Mouse (Mus musculus) hindlimb bud, embryonic 11.5 days (tissue): ENCODE results near the gene Foxo6.

Source experiments
- DNase-seq: peaks from one replicate; pipeline ENCODE4 v3.0.0-alpha.2; 2012; ENCODE audit warnings: low read depth, low spot score; ENCODE audit errors: extremely low spot score

Foxo6 gene

GRCm38 (mm10) chr4:120287290-120288111, at the start of gene Foxo6:
Gene Foxo6, minus strand, starts transcription at chr4:120287349.
- peak; percentile 60 for DNase-seq

- DNase-seq: no peak
Measured at GRCm38 (mm10) chr4:120334316-120334715, 47.2 kb upstream of the Foxo6 start.

GRCm38 (mm10) chr4:120332934-120333421, 45.8 kb upstream of the Foxo6 start:
- DNase-seq: no peak

GRCm38 (mm10) chr4:120332405-120332933, 45.3 kb upstream of the Foxo6 start:
- DNase-seq: no peak

GRCm38 (mm10) chr4:120331992-120332391, 44.8 kb upstream of the Foxo6 start:
- no peak for DNase-seq

- DNase-seq: no peak
Measured at GRCm38 (mm10) chr4:120331541-120331940, 44.4 kb upstream of the Foxo6 start.

GRCm38 (mm10) chr4:120325748-120326147, 38.6 kb upstream of the Foxo6 start:
- DNase-seq: no peak

- no peak for DNase-seq
Measured at GRCm38 (mm10) chr4:120325051-120325450, 37.9 kb upstream of the Foxo6 start.

- no peak for DNase-seq
Measured at GRCm38 (mm10) chr4:120323858-120324257, 36.7 kb upstream of the Foxo6 start.

GRCm38 (mm10) chr4:120323198-120323597, 36.0 kb upstream of the Foxo6 start:
- no peak for DNase-seq

GRCm38 (mm10) chr4:120317541-120317940, 30.4 kb upstream of the Foxo6 start:
- DNase-seq: no peak

GRCm38 (mm10) chr4:120316716-120317115, 29.6 kb upstream of the Foxo6 start:
- no peak for DNase-seq

GRCm38 (mm10) chr4:120314571-120314970, 27.4 kb upstream of the Foxo6 start:
- no peak for DNase-seq

- no peak for DNase-seq
Measured at GRCm38 (mm10) chr4:120313309-120313708, 26.2 kb upstream of the Foxo6 start.

GRCm38 (mm10) chr4:120304580-120304979, 17.4 kb upstream of the Foxo6 start:
- no peak for DNase-seq

GRCm38 (mm10) chr4:120299287-120299686, 12.1 kb upstream of the Foxo6 start:
- no peak for DNase-seq

- DNase-seq: no peak
Measured at GRCm38 (mm10) chr4:120291106-120291822, 4.1 kb upstream of the Foxo6 start.

GRCm38 (mm10) chr4:120290486-120290885, 3.3 kb upstream of the Foxo6 start:
- no peak for DNase-seq

GRCm38 (mm10) chr4:120289181-120289965, 2.2 kb upstream of the Foxo6 start:
- DNase-seq: no peak

GRCm38 (mm10) chr4:120286761-120287241, 348 bp downstream of the Foxo6 start:
- DNase-seq: no peak

GRCm38 (mm10) chr4:120285730-120286129, 1.4 kb downstream of the Foxo6 start:
- DNase-seq: no peak
